Mouse (Mus musculus) intestine, embryonic 16.5 days (tissue): ENCODE measurements around the gene Fbn1. TPM values are rescaled to one million over a fixed set of nuclear protein-coding genes. Genes with fewer than 3 reads are reported as not detected.
"Not testable (repeated sequence)": the region's sequence is repeated elsewhere in the genome, so short reads cannot be mapped to it uniquely, and the experiment has no call there.

Source experiments
- ATAC-seq: fragments of 200-750 bp; cut with Nextera tagmentation; 2 replicates; pipeline ENCODE4 v1.8.0; 2017; ENCODE audit warnings: moderate TSS enrichment, moderate library complexity
- H3K27ac ChIP-seq: fragments of 300-500 bp; sonication (generic); 2 replicates; pipeline ENCODE4 v1.5.1; 2014; ENCODE audit warnings: mild to moderate bottlenecking, low read length
- H3K27me3 ChIP-seq: fragments of 300-500 bp; sonication (generic); replicated peaks from 2 replicates; pipeline ENCODE4 v1.6.1; 2014; ENCODE audit warnings: low read length, control low read depth, mixed read lengths; ENCODE audit not compliant: control insufficient read depth, insufficient read depth
- H3K36me3 ChIP-seq: fragments of 300-500 bp; sonication (generic); 2 replicates; pipeline ENCODE4 v1.6.1; 2014; ENCODE audit warnings: low read length, control low read depth; ENCODE audit not compliant: control insufficient read depth, insufficient read depth
- H3K4me1 ChIP-seq: fragments of 300-500 bp; sonication (generic); 2 replicates; pipeline ENCODE4 v1.6.1; 2014; ENCODE audit warnings: low read length, control low read depth, mixed read lengths; ENCODE audit not compliant: control insufficient read depth, insufficient read depth
- H3K4me2 ChIP-seq: fragments of 300-500 bp; sonication (generic); 2 replicates; pipeline ENCODE4 v1.6.1; 2014; ENCODE audit warnings: low read depth, low read length, control low read depth
- H3K4me3 ChIP-seq: fragments of 300-500 bp; sonication (generic); 2 replicates; pipeline ENCODE4 v1.5.1; 2014; ENCODE audit warnings: mild to moderate bottlenecking, low read length
- H3K9ac ChIP-seq: fragments of 300-500 bp; sonication (generic); 2 replicates; pipeline ENCODE4 v1.6.1; 2014; ENCODE audit warnings: low read depth, low read length
- H3K9me3 ChIP-seq: fragments of 300-500 bp; sonication (generic); 2 replicates; pipeline ENCODE4 v1.6.1; 2016; ENCODE audit warnings: low read length, control low read depth; ENCODE audit not compliant: control insufficient read depth
- WGBS: fragments of 180-500 bp; shearing (Covaris S2); extraction: QIAGEN DNeasy Blood & Tissue Kit; methylation state at CpG from one replicate; pipeline ENCODE4 v1.1.7; 2014; 5-methylcytosine and 5-hydroxymethylcytosine counted together
- polyA plus RNA-seq: library from polyadenylated mRNA; unstranded; fragments of >200 nt; fragmentation: Nextera tagmentation; extraction: Ambion mirVana; gene quantifications from 2 replicates; pipeline ENCODE4 v1.2.1, GENCODE M21; 2015

Fbn1 gene
- polyA plus RNA-seq, 1 experiment from 2014 or later: 12.6 TPM

- Histone ChIP-seq H3K9me3 (no peaks in the 10 kb centered on the region), H3K9ac (no peak overlapping the region), H3K4me1 (no peaks in the 10 kb centered on the region), H3K4me2 (no peak overlapping the region), H3K27ac (no peak overlapping the region), H3K36me3 (no peaks in the 10 kb centered on the region), H3K4me3 (no peak overlapping the region), H3K27me3 (no peaks in the 10 kb centered on the region)
- ATAC-seq: no peak
- 58% methylated on average over 7 of the region's 7 CpGs for WGBS
These were observed 215.2 kb downstream of the Fbn1 start for GRCm38 (mm10) chr2:125292616-125293015.

GRCm38 (mm10) chr2:125291101-125291500 is 216.7 kb downstream of the Fbn1 start:
- WGBS: 72% methylated on average over 1 of the region's 1 CpGs

GRCm38 (mm10) chr2:125290197-125290965 is 217.4 kb downstream of the Fbn1 start:
- Histone ChIP-seq H3K4me2 (no peak overlapping the region), H3K4me3 (no peak overlapping the region), H3K36me3 (no peaks in the 10 kb centered on the region), H3K9me3 (no peaks in the 10 kb centered on the region), H3K4me1 (no peaks in the 10 kb centered on the region), H3K27me3 (no peaks in the 10 kb centered on the region), H3K9ac (no peak overlapping the region), H3K27ac (no peak overlapping the region)
- 78% methylated on average over 10 of the region's 10 CpGs for WGBS
- ATAC-seq: no peak

More at GRCm38 (mm10) chr2:125291101-125291500, 216.7 kb downstream of the Fbn1 start:
- no peak overlapping the region for H3K4me3 ChIP-seq
- H3K9ac ChIP-seq: no peak overlapping the region
- no peak overlapping the region for H3K4me2 ChIP-seq
- no peaks in the 10 kb centered on the region for H3K4me1 ChIP-seq
- H3K9me3 ChIP-seq: no peaks in the 10 kb centered on the region
- no peaks in the 10 kb centered on the region for H3K36me3 ChIP-seq
- H3K27ac ChIP-seq: no peak overlapping the region
- no peak for ATAC-seq
- H3K27me3 ChIP-seq: no peaks in the 10 kb centered on the region

GRCm38 (mm10) chr2:125285777-125286176 is 222.0 kb downstream of the Fbn1 start:
- Histone ChIP-seq H3K27ac (no peak overlapping the region), H3K36me3 (no peaks in the 10 kb centered on the region), H3K9ac (no peak overlapping the region), H3K4me1 (no peaks in the 10 kb centered on the region), H3K4me2 (no peak overlapping the region), H3K27me3 (no peaks in the 10 kb centered on the region), H3K4me3 (no peak overlapping the region), H3K9me3 (no peaks in the 10 kb centered on the region)
- 84% methylated on average over 4 of the region's 4 CpGs for WGBS
- ATAC-seq: no peak

GRCm38 (mm10) chr2:125282334-125283206 is 225.2 kb downstream of the Fbn1 start:
- 45% methylated on average over 14 of the region's 14 CpGs for WGBS
- no peak for ATAC-seq
- no peak overlapping the region for H3K27ac ChIP-seq
- H3K4me2 ChIP-seq: peak overlapping the region; percentile 13; the same call in 1 of the 2 replicates
- H3K36me3 ChIP-seq: no peaks in the 10 kb centered on the region
- no peaks in the 10 kb centered on the region for H3K9me3 ChIP-seq
- no peak overlapping the region for H3K4me3 ChIP-seq
- no peaks in the 10 kb centered on the region for H3K27me3 ChIP-seq
- H3K9ac ChIP-seq: no peak overlapping the region
- H3K4me1 ChIP-seq: no peaks in the 10 kb centered on the region

GRCm38 (mm10) chr2:125279995-125280394 is 227.8 kb downstream of the Fbn1 start:
- H3K9ac ChIP-seq, H3K27ac ChIP-seq, H3K27me3 ChIP-seq, H3K4me3 ChIP-seq, ATAC-seq, H3K9me3 ChIP-seq, H3K4me2 ChIP-seq, H3K36me3 ChIP-seq, H3K4me1 ChIP-seq: not testable (repeated sequence)
- 80% methylated on average over 9 of the region's 9 CpGs for WGBS

GRCm38 (mm10) chr2:125278474-125278873 is 229.3 kb downstream of the Fbn1 start:
- Histone ChIP-seq H3K4me2 (no peak overlapping the region), H3K9ac (no peak overlapping the region), H3K36me3 (no peaks in the 10 kb centered on the region), H3K4me3 (no peak overlapping the region), H3K4me1 (no peaks in the 10 kb centered on the region), H3K9me3 (no peaks in the 10 kb centered on the region), H3K27me3 (no peaks in the 10 kb centered on the region), H3K27ac (no peak overlapping the region)
- 46% methylated on average over 7 of the region's 7 CpGs for WGBS
- peak; percentile 84 for ATAC-seq

GRCm38 (mm10) chr2:125276692-125277091 is 231.1 kb downstream of the Fbn1 start:
- ATAC-seq: no peak
- Histone ChIP-seq H3K36me3 (no peaks in the 10 kb centered on the region), H3K9ac (no peak overlapping the region), H3K4me1 (no peaks in the 10 kb centered on the region), H3K4me3 (no peak overlapping the region), H3K4me2 (no peak overlapping the region), H3K9me3 (no peaks in the 10 kb centered on the region), H3K27me3 (no peaks in the 10 kb centered on the region), H3K27ac (no peak overlapping the region)
- WGBS: 91% methylated on average over 5 of the region's 5 CpGs

- Histone ChIP-seq H3K27me3 (no peaks in the 10 kb centered on the region), H3K27ac (no peak overlapping the region), H3K36me3 (no peaks in the 10 kb centered on the region), H3K4me2 (no peak overlapping the region), H3K9ac (no peak overlapping the region), H3K4me3 (no peak overlapping the region), H3K9me3 (peaks cover 3% of the 10 kb centered on the region; the same call in 1 of the 2 replicates), H3K4me1 (no peaks in the 10 kb centered on the region)
- 60% methylated on average over 5 of the region's 5 CpGs for WGBS
- no peak for ATAC-seq
These were observed 232.2 kb downstream of the Fbn1 start for GRCm38 (mm10) chr2:125275617-125276016.
